ENCODE assay signal across 1 mouse cellular context in genomic region chr4:132638461-132639190, GRCm38 (mm10).
TF ChIP-seq lines count a peak whose summit lies in the region.

Gene Eya3, plus strand, starts transcription at chr4:132638987.

TF ChIP-seq in CH12.LX, 34 proteins besides CTCF, POLR2A, EP300 and RAD21 (continued from another document):
- TF ChIP-seq KAT2A (IDR thresholded peaks at IDR 0.05; ENCODE audit: insufficient replicate concordance, low read length) (peak; percentile 90; the same call in 1 of the 2 replicates), ZNF384 (IDR thresholded peaks at IDR 0.05; ENCODE audit: low read depth, low read length) (peak; percentile 87), ETS1 (conservative IDR thresholded peaks at IDR 0.05; ENCODE audit: low read depth, low read length) (no peak), ELF1 (IDR thresholded peaks at IDR 0.05; ENCODE audit: low read depth, low read length) (peak; percentile 89), MAX (IDR thresholded peaks at IDR 0.05; ENCODE audit: low read length) (no peak), SIN3A (IDR thresholded peaks at IDR 0.05; ENCODE audit: low read length) (peak; percentile 58; the same call in 1 of the 2 replicates), MYC (IDR thresholded peaks at IDR 0.05; ENCODE audit: low read depth, low read length) (no peak), MXI1 (IDR thresholded peaks at IDR 0.05; ENCODE audit: low read depth, low read length) (peak; percentile 77), MEF2A (IDR thresholded peaks at IDR 0.05; ENCODE audit: borderline replicate concordance, low read depth, low read length) (no peak), CHD1 (IDR thresholded peaks at IDR 0.05; ENCODE audit: low read depth, low read length) (no peak), BHLHE40 (IDR thresholded peaks at IDR 0.05; ENCODE audit: low read depth, low read length) (peak; percentile 69), MAZ (IDR thresholded peaks at IDR 0.05; ENCODE audit: low read depth, low read length) (no peak), POLR2AphosphoS2 (IDR thresholded peaks at IDR 0.05; ENCODE audit: low read depth, low read length) (0 out of 2 replicates have a peak, but pooled peaks have one; percentile 34)
